Mouse (Mus musculus) embryonic facial prominence, embryonic 10.5 days (tissue): ENCODE measurements around the gene Stoml1. TPM values are rescaled to one million over a fixed set of nuclear protein-coding genes. Genes with fewer than 3 reads are reported as not detected.
A peak's percentile ranks its signal among the peaks of the same experiment; 100 is the strongest.

Source experiments
- DNase-seq: peaks from one replicate; pipeline ENCODE4 v3.0.0-alpha.2; 2017; ENCODE audit warnings: low spot score
- H3K27ac ChIP-seq: fragments of 300-500 bp; sonication (generic); replicated peaks from 2 replicates; pipeline ENCODE4 v1.5.1; 2016; ENCODE audit warnings: mild to moderate bottlenecking
- H3K27me3 ChIP-seq: fragments of 300-500 bp; sonication (generic); replicated peaks from 2 replicates; pipeline ENCODE4 v1.6.1; 2016; ENCODE audit warnings: low read depth, mild to moderate bottlenecking; ENCODE audit not compliant: poor library complexity, severe bottlenecking
- H3K36me3 ChIP-seq: fragments of 300-500 bp; sonication (generic); replicated peaks from 2 replicates; pipeline ENCODE4 v1.6.1; 2016; ENCODE audit warnings: mild to moderate bottlenecking, moderate library complexity
- H3K4me1 ChIP-seq: fragments of 300-500 bp; sonication (generic); 2 replicates; pipeline ENCODE4 v1.6.1; 2016
- H3K4me3 ChIP-seq: fragments of 300-500 bp; sonication (generic); 2 replicates; pipeline ENCODE4 v1.5.1; 2016; ENCODE audit warnings: mild to moderate bottlenecking, moderate library complexity
- H3K9me3 ChIP-seq: fragments of 300-500 bp; sonication (generic); 2 replicates; pipeline ENCODE4 v1.6.1; 2016; ENCODE audit warnings: mild to moderate bottlenecking
- WGBS: fragments of 180-500 bp; shearing (Covaris S2); methylation state at CpG from one replicate; pipeline ENCODE4 v1.1.7; 2016; 5-methylcytosine and 5-hydroxymethylcytosine counted together
- polyA plus RNA-seq: library from polyadenylated mRNA; unstranded; fragments of >200 nt; fragmentation: Nextera tagmentation; extraction: Ambion mirVana; gene quantifications from 2 replicates; pipeline ENCODE4 v1.2.1, GENCODE M21; 2016

Gene Stoml1
- polyA plus RNA-seq, 1 experiment from 2014 or later = 30.2 TPM

DNA sequence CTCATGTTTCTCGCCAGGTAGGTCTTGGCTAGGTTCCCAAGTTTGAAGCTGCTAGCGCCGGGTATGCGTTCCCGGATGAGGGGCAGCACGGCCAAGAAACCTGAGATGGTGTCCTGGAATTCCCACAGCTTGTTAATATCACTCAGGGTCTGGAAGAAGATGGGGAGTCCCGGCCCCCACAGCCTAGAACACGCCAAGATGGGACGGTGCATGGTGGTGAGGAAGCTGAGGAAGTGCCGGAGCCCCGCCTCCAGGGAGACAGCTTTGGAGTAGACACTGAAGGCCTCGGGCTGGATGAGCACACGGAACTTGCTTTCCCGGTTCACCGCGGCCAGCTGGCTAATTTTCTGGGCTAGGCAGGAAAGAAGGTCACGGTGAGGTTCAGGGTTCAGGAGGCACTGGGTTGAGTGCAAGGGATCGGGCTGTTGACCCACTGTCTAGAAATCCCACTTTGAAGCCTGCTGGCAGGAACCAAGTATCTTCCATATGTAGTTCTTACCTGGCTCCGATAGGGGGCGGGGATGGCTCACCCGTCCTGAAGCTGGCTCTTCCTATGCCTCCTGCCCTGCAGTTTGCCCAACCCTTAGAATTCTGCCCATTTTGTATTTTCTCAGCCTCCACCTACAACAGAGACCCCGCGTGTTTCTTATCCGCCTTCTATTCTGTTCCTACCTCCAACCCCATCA is 32.6 kb upstream of the Stoml1 start:
- DNase-seq = peak; percentile 62
- H3K36me3 ChIP-seq = peaks cover 49% of the 10 kb centered on the region
- H3K4me1 ChIP-seq = peaks cover 14% of the 10 kb centered on the region
- H3K27ac ChIP-seq = no peak overlapping the region
- WGBS = 66% methylated on average over 24 of the region's 24 CpGs
- no peak overlapping the region for H3K4me3 ChIP-seq
- no peaks in the 10 kb centered on the region for H3K27me3 ChIP-seq
- no peaks in the 10 kb centered on the region for H3K9me3 ChIP-seq

DNA sequence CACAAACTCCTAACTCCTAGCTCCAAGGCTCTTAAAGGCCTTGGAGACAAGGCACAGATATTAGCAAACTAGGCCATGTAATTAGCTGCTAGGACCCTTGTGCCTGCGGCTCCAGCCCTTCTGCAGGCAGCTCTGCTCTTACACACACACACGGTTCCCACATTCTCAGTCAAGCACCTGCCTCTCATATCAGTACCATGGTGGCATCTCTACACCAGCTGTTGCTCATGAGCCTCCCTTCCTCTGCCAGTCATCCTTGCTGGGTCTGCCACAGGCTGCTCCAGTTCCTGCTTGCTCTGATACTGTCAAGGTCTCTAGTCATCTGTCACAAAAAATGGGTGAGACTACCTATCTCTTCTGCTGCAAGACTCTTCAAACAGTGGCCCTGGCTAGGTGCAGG is 28.6 kb upstream of the Stoml1 start:
- no peaks in the 10 kb centered on the region for H3K4me1 ChIP-seq
- no peaks in the 10 kb centered on the region for H3K9me3 ChIP-seq
- H3K36me3 ChIP-seq = peaks cover 80% of the 10 kb centered on the region
- WGBS = 82% methylated on average over 2 of the region's 2 CpGs
- H3K27ac ChIP-seq = no peak overlapping the region
- no peak for DNase-seq
- H3K27me3 ChIP-seq = no peaks in the 10 kb centered on the region
- H3K4me3 ChIP-seq = no peak overlapping the region

DNA sequence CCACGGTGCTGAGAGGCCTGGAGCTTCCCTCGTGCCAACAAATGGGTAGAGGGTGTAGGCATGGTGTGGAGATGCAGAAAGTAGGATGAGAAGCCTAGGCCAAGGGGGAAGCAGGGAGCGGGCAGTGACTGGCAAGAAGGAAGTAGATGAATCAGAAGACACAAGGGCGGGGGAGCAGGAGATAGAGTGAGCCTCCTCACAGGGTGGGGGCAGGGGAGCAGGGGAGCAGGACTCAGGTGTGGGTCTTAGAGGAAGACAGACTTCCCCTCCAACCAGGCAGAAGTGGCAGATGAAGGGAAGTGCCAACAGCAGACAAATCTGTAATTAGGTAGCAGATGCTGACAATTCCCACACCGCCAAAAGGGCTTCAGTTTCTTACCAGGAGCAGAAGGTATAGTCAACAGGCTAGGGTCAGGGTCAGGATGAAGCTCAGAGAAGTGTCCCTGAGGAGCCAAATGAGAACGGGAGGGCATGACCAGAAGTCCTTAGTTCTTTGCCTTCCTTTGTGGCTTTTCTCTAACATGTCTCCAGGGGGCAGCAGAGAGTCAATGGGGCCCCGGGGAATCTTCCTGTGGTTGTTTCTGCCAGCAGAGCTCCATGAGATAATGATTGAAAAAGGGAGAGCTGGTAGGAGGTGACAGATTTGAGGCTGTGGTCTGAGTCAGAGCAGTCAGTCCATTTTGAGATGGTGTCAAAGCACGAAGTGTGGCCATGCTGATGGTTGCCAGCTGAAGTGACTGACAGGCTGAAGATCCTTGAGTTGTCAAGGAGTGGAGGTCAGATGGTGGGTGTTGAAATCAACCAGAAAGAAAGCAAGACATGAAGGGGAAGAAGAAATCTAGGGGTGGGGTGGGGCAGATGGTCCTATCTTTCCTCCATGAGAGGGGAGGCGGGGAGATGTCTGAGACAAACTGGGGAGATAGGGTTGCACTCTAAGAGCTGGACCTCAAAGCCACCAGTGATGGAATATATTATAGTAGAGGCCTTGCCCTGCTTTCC is 26.8 kb upstream of the Stoml1 start:
- H3K27ac ChIP-seq = no peak overlapping the region
- H3K9me3 ChIP-seq = no peaks in the 10 kb centered on the region
- 65% methylated on average over 9 of the region's 9 CpGs for WGBS
- no peak overlapping the region for H3K4me3 ChIP-seq
- no peaks in the 10 kb centered on the region for H3K4me1 ChIP-seq
- H3K36me3 ChIP-seq = peaks cover 86% of the 10 kb centered on the region
- DNase-seq = peak; percentile 57
- H3K27me3 ChIP-seq = no peaks in the 10 kb centered on the region

DNA sequence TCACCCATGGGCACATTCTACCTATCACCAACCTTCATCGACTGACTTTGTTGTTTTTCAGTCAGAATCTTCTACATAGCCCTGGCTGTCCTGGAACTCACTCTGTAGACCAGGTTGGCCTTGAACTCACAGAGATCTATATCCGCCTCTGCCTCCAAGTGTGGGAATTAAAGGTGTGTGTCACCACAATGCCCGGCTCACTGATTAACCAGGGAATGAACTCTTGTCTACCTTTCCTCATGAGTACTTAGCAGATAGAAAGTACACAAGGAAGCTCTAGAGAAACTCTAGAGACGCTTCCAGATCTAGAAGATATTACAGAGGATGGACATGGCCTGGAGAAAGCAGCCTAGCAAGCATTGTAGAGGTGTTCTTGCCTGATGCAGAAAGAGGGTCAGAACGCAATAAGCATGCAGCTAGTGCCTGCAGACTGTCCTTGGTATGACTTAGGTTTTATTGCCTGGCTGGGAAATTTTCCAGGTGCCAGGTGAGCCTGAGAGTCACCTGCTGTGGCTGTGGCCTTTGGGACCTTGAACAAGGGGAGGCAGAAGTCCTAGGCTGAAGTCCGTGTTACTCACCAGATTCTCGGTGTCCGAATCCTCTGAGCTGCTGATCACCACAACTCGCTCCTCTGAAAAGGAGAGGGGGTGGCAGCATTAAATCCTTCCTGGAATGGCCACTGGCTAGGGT is 24.0 kb upstream of the Stoml1 start:
- Histone ChIP-seq H3K4me1 (peaks cover 16% of the 10 kb centered on the region), H3K36me3 (peaks cover 92% of the 10 kb centered on the region), H3K27ac (no peak overlapping the region), H3K9me3 (no peaks in the 10 kb centered on the region), H3K4me3 (no peak overlapping the region), H3K27me3 (no peaks in the 10 kb centered on the region)
- DNase-seq = no peak
- WGBS = 93% methylated on average over 9 of the region's 9 CpGs

DNA sequence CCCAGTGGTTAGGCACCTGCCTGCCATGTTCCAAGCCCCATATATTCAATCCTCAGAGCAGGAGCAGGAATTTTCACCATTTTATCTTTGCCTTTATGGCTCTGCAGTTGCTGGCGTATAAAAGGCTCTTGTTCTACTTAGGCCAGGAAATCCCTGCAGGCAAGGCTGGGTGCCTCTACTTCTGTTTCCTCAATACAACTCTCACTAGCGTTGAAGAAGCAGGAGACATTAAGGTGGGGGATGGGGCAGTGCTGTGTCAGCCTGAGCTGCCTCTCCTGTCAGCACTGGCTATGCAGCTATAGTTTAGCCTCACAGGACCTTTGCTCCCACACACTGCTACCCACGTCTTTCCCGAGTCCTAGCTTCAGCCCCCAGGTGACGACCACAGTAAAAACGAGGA is 21.2 kb upstream of the Stoml1 start:
- Histone ChIP-seq H3K9me3 (no peaks in the 10 kb centered on the region), H3K27me3 (no peaks in the 10 kb centered on the region), H3K4me3 (no peak overlapping the region), H3K36me3 (peaks cover 81% of the 10 kb centered on the region), H3K27ac (peak overlapping the region; percentile 36), H3K4me1 (peaks cover 16% of the 10 kb centered on the region)
- DNase-seq = no peak
- 46% methylated on average over 6 of the region's 6 CpGs for WGBS

DNA sequence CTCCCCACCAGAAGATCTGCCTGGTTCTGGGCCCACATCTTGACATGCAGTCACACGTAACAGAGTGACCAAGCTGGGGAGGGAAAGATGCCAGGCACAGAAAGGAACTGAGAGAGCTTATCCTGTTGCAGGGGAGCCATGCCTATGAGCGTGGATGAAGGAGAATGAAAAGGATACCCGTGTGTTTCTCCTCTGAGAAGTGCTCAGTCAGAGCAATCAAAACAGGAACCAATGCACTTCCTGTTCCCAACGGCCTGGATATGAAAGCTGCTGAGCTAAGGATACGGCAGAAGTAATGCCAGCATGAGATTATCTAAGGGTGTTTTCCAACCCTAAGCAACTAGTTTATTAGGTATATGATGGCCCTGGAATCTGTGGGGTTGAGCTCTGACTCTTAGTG is 20.6 kb upstream of the Stoml1 start:
- H3K27ac ChIP-seq = peak overlapping the region; percentile 36
- no peak for DNase-seq
- no peaks in the 10 kb centered on the region for H3K9me3 ChIP-seq
- H3K36me3 ChIP-seq = peaks cover 77% of the 10 kb centered on the region
- no peaks in the 10 kb centered on the region for H3K27me3 ChIP-seq
- WGBS = 50% methylated on average over 5 of the region's 5 CpGs
- peaks cover 16% of the 10 kb centered on the region for H3K4me1 ChIP-seq
- no peak overlapping the region for H3K4me3 ChIP-seq

DNA sequence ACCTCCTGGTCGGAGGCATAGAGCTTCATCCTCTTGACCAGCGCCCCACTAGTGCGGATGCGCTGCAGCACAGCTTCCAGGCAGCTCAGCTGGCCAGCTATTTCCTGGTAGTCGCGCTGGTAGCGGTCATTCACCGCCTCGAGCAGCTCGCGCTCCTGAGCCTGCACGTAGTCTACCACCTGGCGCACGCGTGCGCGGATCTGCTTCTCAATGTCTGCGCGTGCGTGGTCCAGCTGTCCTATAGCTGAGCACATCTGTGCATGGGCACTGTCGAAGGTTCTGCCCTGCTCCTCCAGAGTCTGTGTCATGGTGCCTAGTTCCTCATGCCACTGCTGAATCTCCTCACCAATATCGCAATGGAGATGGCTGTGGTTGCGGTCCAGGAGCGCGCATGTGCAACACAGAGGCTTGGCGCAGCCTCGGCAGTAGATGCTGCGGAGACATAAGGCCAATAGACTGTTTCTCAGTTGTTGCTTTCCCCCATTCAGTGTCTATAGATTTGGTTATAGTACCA is 18.4 kb upstream of the Stoml1 start:
- H3K4me3 ChIP-seq = no peak overlapping the region
- H3K9me3 ChIP-seq = no peaks in the 10 kb centered on the region
- WGBS = 96% methylated on average over 28 of the region's 28 CpGs
- H3K4me1 ChIP-seq = peaks cover 16% of the 10 kb centered on the region
- no peak for DNase-seq
- no peaks in the 10 kb centered on the region for H3K27me3 ChIP-seq
- peaks cover 55% of the 10 kb centered on the region for H3K36me3 ChIP-seq
- no peak overlapping the region for H3K27ac ChIP-seq

DNA sequence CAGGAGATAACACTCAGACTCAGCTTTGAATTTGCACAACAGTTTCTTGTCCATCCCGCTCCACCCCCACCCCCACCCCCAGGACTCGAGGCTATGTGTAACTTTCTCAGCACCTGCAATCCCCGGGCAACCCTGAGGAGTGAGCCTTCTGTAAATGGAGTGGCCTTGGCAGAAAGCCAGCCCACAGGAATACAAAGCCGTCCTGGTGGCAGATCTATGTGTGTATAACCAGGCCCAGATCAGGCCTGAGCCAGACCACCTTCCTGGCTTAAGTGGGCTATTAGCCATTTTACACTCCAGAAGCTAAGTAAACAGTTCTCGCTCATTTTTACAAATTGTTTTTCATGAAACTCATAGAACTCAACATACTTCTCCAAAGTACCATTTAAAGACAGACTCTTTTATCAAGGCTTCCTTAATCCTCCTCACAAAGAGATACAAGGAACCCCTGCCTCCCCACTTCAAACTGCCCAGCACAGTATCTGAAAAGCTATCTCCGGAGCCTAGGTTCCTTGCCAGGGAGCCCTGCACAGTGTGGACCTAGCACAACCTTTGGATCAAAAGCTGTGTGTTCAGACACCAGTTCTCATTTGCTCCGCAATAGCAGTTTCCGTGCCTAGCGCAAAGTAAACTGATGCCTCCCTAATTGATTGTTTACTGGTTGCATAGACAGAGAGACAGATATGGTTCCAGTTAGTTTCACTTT is 11.0 kb upstream of the Stoml1 start:
- Histone ChIP-seq H3K4me3 (no peak overlapping the region), H3K9me3 (no peaks in the 10 kb centered on the region), H3K4me1 (peaks cover 27% of the 10 kb centered on the region), H3K36me3 (peaks cover 17% of the 10 kb centered on the region), H3K27me3 (no peaks in the 10 kb centered on the region), H3K27ac (no peak overlapping the region)
- DNase-seq = no peak
- WGBS = 67% methylated on average over 9 of the region's 9 CpGs

DNA sequence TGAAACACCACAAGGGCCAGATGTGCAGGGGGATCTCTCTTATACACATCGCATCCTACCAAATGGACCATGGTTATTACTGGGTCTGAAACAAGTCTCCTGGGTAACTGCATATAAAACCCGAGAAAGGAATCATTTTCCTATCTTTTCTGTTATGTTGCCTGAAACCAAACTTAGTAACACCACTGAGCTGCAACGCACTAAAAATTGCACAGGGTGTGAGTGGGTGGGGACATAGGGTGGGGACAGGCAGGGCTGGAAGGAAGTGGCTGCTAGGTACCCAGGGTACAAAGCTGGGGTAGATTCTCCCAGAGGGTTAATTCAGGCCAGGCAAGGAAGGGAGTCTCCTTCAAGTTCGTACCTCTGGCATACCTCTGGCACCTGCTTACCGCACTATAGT is 10.3 kb upstream of the Stoml1 start:
- Histone ChIP-seq H3K4me3 (no peak overlapping the region), H3K27ac (no peak overlapping the region), H3K36me3 (peaks cover 19% of the 10 kb centered on the region), H3K4me1 (peaks cover 34% of the 10 kb centered on the region), H3K9me3 (no peaks in the 10 kb centered on the region), H3K27me3 (no peaks in the 10 kb centered on the region)
- 89% methylated on average over 5 of the region's 5 CpGs for WGBS
- no peak for DNase-seq

DNA sequence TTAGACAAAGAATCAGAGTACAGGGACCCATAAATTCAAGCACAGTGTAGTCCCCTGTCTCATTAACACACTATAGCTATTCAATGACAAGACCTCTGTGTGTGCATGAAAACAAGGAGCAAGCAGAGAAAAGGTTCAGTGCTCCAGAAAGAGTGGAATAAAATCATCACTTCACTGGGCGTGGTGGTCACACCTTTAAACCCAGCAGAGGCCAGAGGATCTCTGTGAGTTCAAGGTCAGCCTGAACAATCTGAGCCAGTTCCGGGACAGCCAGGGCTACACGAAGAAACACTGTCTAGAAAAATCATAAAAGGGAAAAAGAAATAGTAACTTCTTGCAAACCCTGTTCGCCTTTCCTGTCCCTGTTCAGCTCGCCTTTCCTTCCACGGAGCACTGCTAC is 9.3 kb upstream of the Stoml1 start:
- no peak for DNase-seq
- no peak overlapping the region for H3K27ac ChIP-seq
- peaks cover 42% of the 10 kb centered on the region for H3K4me1 ChIP-seq
- H3K9me3 ChIP-seq = no peaks in the 10 kb centered on the region
- H3K27me3 ChIP-seq = no peaks in the 10 kb centered on the region
- peaks cover 19% of the 10 kb centered on the region for H3K36me3 ChIP-seq
- WGBS = 89% methylated on average over 6 of the region's 6 CpGs
- no peak overlapping the region for H3K4me3 ChIP-seq

DNA sequence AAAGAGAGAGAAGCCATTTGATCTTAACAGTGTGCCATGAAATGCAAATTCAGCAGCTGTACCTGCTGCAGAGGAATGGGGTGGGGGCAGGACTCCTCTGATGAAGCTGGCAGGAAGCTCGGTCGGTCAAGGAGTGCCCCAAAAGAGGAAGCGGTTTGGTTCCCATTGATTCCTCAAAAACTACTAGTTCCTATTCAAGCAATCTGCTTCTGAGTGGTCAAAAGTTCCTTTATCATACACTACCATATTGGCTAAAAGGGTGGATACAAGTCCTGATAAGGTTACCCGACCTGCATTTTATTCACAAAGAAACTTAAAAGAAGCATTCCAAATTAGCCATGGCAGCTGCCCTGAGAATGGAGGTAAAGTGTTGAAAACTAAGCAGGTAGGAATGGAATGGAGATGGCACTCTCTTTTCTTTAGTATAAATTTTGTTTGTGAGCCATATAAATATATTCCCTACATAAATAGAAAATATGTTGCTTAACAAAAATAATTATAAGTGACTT is 6.8 kb upstream of the Stoml1 start:
- no peak for DNase-seq
- Histone ChIP-seq H3K36me3 (peaks cover 17% of the 10 kb centered on the region), H3K4me1 (peaks cover 62% of the 10 kb centered on the region), H3K27ac (no peak overlapping the region), H3K27me3 (no peaks in the 10 kb centered on the region), H3K4me3 (no peak overlapping the region), H3K9me3 (no peaks in the 10 kb centered on the region)
- 77% methylated on average over 4 of the region's 4 CpGs for WGBS
